Mouse (Mus musculus) c-Kit-positive CD71-negative TER-119-negative erythroid progenitor cells, embryonic 14.5 days (primary cell): ENCODE data around the gene Pfdn5.

Source experiments
- DNase-seq: peaks from one replicate; pipeline ENCODE4 v3.0.0-alpha.2; 2013; ENCODE audit warnings: low read depth

The Pfdn5 gene

DNA sequence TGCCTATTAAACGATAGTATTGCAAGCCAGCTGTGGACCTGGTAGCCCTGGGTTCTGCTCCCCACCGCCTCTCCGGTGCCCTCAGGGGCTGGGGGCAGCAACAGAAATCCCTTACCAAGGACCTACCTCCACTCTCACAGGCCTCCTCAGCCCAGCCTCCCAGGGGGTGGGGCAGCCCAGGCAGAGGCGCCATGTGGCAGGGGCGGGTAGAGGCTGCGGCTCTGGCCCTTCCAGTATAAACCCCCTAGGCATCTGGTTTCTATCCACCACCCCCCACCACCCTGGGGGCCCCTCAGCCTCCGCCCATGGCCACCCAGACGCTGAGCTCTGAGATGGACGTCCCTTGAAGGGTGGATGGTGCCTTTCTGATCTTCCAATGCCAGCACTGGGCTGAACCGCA, 44.8 kb downstream of the Pfdn5 start:
- DNase-seq: no peak

DNA sequence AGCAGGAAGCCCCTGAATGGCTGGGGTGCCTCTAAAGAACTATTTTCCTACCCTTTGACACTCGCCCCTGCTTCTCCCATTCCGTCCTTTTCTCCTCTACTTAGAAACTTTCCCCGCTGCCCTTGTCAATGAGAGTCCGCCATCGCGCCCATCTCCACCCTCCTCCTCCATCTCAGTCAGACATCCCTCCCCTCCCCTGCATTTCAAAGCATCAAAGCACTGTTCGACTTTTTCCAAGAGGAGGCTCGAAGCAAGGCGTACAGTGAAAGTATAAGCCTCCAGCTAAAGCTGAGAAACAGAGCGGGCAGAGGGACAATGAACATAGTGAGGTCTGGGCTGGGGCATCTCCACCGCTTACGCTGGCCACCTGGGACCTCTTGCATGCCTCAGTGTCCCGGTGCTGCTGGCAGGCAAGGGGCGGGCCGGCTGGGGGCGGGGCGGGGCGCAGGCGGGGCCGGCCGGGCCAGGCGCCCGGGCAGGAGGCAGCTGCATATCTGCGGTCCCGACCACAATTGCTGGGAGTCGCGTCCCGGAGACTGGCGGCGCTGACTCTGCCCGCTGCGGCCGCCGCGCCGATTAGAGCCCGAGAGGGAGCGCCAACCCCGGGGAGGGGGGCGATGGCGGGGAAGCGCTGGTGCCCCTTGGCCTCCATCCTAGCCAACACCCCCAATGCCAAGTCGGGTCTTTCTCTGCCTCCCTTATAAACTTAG, 50.7 kb downstream of the Pfdn5 start:
- no peak for DNase-seq

DNA sequence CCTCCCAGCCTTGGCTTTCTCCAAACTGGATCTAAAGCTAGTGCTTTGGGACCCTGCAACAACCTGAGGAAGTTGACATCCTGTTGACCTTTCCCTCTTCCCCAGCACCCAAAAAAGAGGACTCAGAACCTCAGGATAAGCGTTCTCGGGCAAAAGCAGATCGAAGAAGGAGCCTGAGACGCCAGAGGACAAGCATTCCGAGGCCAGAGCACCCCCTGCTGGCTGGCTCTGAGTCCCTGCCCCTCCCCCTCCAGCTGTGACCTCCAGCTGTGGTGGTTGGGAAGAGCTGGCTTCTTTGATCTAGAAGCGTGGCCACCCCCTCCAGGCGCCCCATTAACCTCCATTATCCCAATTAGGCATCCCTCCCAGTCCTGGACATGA, 51.2 kb downstream of the Pfdn5 start:
- DNase-seq: no peak

DNA sequence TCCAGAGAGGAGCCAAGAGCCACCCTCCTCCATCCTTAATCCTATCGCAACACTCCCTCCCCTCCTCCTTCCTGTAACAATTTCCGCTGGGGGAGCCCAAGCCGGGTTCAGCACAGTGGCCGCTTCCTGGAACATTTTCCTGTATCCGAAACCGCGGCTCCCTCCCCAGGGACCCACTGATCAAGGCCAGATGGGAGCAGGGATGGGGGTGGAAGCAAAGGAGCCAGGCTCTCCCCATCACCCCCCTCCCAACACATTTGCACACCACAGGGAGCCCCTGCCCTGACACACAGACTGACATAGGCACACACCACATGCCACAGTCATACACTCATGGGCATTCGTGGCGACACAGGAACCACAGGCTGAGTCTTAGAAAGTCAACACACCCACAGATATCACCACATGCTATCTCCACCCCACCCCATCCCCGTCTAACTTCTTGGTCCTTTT, 51.9 kb downstream of the Pfdn5 start:
- DNase-seq: no peak
